Mouse (Mus musculus) thymus, postnatal 0 days (tissue): ENCODE measurements around the gene Garnl3. TPM values are rescaled to one million over a fixed set of nuclear protein-coding genes. Genes with fewer than 3 reads are reported as not detected.
A peak's percentile ranks its signal among the peaks of the same experiment; 100 is the strongest.

Experiments
- DNase-seq: peaks from one replicate; pipeline ENCODE4 v3.0.0-alpha.2; 2015; ENCODE audit warnings: low spot score
- polyA plus RNA-seq: library from polyadenylated mRNA; unstranded; fragments of >200 nt; fragmentation: Nextera tagmentation; extraction: Ambion mirVana; gene quantifications from 2 replicates; pipeline ENCODE4 v1.2.1, GENCODE M21; 2015

Garnl3 gene
- polyA plus RNA-seq, 1 experiment from 2014 or later: 1.0 TPM

DNA sequence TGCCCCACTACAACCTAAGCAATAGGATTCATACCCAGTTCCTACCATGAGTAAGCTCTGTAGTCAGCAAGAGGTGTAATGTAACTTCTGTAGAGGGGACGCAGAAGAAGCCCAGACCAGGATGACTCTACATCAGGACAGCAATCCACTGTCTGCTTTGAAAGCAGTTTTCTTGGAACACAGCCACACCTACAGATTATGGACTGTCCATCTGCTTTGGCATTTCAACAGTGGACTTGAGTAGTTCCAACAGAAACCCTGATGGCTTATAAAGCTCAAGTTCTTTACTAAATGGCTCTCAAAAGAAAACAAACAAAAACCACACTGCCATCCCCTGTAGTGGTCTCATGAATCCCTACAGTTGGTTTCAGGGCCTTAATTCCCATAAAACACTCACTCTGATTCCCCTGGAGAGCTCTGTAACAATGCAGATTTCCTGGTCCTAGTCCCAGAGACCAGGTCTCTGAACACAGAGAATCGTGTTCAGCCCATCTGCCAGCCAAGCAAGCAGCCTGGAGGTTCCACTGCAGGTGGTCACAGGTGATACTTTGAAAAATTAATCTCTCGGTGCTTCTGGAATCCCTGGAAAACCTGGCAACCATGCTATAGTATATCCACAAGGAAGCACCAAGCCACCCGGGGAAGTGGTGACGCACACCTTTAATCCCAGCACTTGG, 42.0 kb downstream of the Garnl3 start:
- no peak for DNase-seq

DNA sequence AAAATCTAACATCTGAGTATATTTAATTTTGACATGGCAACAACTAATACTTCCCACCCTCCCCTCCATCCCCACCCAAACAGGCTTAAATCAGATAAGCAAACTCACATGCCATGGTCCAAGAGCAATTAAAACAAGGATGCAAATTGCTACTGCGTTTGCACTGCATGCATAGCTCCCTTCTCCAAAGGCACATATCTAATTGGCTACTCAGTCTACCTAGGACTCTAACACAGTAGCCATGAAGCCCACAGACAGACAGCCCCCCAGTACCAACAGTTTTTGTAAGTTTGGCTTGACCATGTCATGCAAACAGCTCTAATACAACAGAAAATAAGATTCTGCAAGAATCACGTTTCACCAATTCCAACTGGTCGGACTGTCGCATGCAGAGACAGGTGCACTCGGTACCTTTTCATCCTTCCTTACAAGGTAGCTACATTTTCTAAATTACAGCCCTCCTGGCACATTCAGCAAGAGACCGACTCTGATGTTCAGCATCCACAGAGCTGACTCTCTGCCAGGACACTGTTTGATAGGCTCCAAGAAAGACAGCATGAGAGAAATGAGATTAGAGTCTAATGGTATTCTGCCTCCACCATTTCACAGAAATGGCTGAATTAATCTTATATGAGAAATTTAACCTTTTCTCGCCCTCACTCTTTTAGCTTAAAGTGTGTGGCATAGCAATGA, 44.6 kb downstream of the Garnl3 start:
- no peak for DNase-seq

DNA sequence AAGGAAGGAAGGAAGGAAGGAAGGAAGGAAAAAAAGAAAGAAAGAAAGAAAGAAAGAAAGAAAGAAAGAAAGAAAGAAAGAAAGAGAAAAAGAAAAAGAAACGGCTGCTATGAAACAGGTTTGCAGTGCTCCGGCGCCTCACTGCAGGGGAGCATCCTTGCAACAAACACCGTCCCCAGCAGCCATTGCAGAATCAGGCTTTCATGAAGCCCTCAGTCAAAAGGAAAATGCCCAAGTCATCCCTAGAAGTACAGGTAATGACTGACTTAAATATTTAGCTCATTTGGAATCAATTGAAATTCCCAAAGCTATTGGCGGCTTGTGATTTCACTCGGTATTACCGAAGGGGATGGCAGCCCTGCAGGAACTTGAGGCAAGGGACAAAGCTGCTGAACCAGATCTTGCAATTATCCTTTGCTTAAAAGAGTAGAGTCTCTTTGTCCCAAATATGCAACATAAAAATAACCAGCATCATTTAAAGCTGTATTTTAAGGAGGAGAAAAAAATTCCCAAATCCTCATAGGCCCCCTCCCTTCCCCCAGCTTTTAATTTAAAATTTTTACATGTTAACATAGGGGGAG, 45.3 kb downstream of the Garnl3 start:
- no peak for DNase-seq

DNA sequence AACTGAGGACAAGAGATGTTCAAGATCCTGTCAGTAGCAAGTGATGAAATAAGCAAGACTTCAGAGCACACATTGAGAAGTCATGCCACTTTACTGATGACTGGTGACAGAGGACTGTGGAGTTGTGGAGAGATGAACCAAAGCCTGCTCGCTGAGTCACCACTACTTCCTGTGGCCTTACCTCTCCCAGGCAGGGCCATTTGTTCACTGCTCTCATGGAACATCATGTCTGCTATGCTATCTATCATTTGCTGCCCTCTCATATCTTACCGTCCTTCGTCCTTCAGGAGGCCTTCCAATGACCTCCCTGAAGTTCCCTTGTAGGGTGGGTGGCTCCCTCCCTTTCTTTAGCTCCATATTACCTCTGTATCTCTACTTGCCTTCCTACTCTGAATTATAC, 47.2 kb downstream of the Garnl3 start:
- DNase-seq: no peak

DNA sequence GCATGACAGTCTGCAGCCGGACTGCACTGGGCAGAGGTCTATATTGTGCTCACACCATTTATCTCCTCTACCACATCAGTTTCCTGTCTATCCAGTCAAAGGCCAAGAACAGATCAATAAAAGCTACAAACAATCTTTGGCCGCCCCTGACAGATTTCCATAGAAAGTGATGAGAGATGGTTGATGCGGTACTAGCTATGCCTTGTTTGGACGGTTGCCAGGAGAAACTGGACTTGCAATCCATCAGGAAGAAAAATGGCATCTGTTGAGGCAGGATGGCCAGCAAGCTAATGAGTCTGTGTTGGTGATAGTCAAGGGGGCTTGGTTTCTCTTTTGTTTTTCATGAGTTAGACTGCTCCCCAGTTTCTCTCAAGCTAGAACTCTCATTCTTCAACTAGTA, 51.3 kb downstream of the Garnl3 start:
- no peak for DNase-seq

DNA sequence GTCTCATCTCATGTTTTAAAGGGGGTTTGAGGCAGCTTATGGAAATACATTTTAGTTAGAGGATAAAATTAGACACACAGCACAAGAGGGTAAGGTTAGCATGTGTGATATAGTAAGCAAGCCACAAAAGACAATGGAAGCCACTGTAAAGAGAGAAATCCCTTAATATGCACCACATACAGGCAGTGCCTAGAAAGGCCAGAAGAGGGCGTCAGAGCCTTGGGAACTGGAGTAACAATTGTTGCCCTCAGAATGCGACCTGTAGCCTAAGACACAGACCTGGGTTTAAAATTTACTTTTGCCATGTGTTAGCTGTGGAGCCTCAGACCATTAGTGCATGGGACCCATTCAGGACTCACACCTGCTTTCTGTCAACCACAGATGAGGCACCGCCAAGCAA, 54.2 kb downstream of the Garnl3 start:
- peak; percentile 30 for DNase-seq

DNA sequence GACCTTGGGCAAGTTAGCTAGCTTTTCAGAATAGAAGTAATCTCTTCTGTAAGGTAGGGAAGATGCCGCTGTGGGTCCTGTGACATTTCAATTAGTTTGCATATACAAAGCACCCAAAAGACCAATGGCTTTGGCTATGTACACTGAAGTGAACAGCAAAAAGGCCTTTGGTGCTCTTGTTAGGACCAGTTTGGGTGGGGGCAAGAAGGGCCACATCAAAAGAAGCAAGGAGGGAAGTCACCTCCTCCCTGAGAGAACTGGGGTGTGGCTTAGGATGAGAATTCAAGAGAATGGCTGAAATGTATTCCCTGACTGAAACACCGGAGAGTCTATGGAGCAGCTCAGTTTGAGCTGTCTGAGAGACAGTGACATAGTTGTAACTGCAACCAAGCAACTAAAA, 56.5 kb downstream of the Garnl3 start:
- DNase-seq: no peak

DNA sequence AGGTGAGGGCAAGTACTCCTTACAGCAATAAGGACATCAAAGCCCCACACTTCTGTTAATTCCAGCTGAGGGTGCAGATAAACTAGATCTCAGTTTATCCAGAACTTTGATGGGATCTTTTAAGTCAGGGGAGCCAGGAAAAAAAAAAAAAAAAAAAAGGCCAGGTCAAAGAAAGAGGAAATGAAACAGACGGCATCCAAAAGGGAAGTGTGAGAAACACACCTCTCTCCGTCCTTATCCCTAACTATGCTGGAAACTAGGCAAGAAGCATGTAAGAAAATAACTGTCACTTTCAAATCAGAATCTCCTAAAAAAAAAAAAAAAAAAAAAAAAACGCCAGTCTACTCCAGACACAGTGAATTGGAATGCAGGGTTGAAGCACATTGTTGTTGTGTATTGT, 57.3 kb downstream of the Garnl3 start:
- no peak for DNase-seq

DNA sequence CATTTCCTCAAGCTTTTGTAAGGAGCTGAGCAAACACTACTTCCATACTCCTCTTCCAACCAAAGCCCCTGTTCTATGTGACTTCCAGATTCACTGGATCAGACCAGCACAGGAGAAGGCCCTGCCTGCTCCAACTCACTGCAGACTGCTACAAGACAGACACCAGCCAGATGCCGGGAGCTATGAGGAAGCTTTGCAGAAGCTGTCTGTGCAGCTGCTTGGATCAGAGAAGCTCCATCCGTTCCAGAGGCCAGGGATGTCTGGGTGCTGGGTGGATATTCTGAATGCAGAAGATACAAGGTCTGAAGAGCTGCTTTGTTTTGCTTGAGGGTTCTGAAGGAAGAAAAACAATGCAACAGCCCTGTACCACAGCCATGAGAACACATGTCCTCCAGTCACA, 59.1 kb downstream of the Garnl3 start:
- DNase-seq: no peak

DNA sequence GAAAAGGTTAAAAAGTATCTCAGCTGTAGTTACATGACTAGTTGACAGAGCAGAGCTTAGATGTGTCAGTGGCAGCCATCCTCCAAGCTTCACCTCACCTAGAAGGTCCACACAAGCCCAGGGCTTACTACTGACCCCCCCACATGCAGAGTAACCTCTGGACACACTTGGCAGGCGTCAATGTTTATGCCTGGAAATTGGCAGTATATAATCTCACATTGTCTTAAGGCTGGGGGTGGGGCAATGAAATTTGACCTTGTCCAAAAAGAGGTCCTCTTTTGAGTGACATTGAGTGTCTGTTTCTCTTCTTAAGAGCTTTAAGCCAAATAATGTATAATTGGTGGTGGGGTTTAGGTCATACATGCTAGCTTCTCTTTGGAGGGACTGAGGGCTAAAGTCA, 65.8 kb downstream of the Garnl3 start:
- DNase-seq: no peak

DNA sequence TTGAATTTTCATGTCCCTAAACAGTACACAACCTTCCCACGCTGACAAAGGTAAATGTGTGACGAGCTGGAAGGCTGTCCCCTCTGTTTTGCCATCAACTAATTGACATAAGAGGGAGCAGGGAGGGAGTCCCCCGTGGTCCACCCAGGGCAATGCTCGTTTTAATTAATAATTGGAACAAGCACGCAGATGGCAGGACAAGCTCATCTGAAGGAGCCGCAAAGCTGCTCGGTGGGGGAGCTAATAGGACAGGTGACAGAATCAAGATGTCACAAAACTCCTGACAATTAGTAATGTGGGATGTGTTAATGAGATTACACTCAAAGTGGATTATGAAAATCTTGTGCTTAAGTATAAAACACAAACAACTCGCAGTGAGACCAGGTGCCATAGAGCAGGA, 68.7 kb downstream of the Garnl3 start:
- DNase-seq: no peak

DNA sequence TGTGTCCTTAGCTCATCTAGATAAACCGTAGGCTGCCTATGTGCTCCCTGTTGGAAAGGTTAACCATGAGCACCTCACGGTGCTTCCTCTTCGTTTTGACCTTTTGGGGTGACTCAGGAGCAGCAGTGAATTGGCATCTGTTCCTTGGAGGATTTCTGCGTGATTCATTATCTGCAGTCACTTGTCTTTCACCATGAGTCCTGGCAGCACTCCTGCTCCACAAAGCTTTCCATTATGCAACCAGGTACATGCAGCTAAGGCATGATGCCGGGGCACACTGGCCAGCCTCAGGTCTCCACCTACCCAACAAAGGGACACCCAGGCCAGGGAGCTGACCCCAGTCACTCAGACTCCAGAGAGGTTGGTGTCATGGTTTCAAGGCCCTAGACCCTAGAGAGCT, 72.5 kb downstream of the Garnl3 start:
- DNase-seq: no peak

DNA sequence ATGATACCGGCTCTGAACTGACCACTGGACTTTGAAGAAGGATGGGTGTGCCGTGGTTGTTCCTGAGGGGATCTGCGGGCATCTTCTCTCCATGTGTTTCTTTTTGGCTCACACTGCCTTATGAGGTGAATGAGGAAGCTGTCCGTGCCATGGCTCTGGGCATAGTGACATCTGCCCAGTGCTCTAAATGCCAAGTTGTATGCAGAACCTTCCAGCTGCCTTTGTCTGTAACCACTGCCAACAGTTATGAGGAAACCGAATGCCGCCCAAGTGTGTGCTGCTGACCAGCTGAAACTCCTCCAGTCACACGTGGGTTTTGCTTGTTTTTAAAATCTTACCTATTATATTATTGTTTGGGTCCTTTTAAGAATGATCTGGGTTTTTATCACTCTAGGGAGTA, 73.9 kb downstream of the Garnl3 start:
- DNase-seq: no peak

DNA sequence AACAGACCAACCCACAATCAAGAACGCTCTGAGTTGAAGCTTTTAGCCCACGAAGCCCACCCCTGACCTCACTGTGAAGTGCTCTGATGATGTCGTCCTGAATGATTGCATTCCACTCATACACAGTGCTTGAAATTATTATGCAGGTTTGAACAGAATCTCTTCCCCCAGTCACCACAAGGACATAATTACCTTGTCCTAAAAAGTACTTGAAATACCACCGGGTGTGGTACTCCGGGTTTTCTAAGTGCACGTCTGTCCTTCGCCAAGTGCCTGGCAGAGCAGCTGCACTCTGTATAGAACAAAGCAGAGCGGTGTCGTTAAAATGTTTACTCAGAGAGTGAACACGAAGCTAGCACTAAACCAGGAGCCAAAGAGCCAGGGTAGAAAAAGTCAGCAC, 77.5 kb downstream of the Garnl3 start:
- DNase-seq: no peak

DNA sequence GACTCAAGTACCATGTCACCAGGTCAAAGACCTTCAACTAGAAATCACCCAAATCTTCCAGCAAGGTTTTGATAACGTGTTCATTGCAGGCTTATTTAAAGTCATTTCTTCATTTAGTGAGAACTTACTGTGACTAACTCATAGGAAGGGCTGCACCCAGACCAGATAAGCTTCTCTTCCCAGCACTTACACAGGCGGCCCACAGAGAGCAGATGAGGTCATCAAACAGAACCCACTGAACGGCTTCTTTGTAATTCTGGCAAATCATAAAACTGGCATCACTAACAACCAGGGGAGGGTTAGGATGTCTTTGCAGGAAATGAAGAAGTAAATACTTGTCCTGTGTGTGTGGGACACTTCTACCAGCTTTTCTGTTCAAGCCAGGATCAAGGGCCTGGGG, 84.1 kb downstream of the Garnl3 start:
- no peak for DNase-seq

DNA sequence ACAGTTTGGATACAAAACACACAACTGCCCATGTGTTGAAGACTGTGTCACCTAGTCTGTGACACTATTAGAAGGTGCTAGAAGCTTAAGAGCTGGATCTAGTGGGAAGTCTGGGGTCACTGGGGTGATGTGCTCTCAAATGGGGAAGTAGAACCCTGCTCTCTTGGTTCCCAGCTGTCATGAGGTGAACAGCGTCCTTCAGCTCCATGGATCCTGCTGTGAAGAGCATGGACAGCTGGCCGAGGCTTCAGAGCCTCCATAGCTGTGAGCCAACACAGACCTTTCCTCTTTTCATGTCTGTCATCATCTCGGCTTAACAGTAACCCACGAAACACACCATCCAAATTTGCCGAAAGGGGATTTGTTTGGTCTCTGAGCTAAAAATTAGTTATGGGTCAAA, 84.5 kb downstream of the Garnl3 start:
- DNase-seq: no peak

DNA sequence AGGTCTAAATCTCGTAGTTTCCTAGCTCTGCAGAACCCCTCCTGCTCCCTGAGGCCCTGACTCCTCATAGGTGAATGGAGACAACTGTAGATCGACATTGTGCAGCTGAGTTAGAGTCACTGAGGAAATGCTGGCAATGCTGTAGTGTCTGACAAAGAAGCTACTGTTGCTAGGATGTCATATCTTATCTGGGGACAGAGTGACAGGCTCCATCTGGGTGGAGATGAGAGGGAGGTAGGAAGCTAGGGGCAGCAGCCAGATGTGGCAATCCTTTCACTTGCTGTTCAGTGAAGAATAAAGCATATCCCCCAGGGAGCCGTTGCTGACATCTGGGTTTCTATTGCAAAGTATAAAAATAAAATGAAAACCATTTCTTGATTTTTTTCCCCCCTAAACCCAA, 85.6 kb downstream of the Garnl3 start:
- no peak for DNase-seq

DNA sequence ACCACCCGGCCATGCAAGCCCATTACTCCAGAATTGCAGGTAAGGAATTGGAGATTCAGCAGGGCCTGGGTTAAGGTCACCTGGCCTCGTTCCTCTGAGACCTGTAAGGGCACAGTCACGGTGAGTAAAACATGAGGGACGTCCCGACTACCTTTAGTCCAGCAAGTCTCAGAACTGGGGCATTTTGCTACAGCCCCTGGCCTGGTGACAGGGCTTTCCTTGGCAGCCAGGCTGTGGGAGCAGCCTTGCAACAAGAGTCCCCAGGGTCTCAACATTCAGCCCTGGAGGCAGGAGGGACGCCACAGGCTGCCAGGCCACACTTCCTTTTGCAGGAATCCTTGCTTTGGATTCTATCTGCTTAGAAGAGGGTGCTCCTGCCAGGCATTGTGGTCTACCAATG, 88.7 kb downstream of the Garnl3 start:
- no peak for DNase-seq

DNA sequence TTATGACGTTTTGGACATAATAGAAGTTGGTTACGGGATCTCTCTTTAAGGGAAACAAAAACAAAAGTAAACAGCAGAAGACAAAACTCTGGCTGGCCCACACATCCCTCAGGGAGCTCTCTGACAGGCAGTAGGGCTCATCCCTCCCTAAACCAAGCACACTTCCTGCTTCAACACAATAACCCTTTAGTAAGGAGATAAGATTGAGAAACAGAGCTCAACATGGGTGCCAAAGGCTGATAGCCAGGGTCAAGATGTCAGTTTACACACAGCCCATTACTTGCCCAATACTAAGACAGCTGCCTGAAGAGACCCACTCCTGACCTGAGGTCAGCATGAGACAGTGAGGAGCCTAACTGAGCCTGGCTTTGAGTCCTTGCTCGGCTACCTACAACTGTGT, 89.9 kb downstream of the Garnl3 start:
- no peak for DNase-seq

DNA sequence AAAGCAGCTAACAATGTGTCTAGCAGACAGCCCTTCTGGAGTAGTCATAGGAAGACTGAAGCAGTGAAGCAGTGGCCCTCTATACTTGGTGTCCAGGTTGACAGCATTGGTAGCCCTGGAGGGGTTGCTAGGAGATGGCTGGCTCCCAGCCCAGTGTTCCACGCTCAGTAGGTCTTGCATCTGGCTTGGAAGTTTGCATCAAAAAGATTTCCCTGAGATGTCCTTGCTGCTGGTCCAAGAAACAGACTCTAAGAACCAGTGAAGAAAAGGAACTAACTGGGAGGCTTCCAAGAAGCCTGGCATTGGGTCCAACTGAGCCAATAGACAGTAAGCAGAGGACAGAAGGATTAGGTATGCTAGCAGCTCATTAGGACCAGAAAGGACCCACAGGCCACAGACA, 94.0 kb downstream of the Garnl3 start:
- DNase-seq: no peak

DNA sequence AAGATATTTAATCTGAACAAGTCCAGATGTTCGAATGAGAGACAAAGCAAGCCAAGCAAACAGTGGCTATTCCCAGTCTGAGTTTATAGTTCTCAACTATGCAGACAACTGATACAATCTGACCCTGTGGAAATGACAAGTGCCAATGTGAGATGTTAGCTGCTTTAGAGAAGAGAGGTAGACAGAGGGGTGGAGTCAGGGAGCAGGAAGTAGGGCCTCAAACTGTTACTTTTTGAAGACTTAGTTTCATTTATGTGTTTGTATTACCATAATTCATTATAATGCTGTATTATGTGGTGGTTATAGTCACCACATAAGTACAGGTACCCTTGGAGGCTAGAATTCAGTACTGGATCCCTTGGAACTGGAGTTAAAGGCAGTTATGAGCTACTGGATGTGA, 96.2 kb downstream of the Garnl3 start:
- DNase-seq: peak; percentile 57

DNA sequence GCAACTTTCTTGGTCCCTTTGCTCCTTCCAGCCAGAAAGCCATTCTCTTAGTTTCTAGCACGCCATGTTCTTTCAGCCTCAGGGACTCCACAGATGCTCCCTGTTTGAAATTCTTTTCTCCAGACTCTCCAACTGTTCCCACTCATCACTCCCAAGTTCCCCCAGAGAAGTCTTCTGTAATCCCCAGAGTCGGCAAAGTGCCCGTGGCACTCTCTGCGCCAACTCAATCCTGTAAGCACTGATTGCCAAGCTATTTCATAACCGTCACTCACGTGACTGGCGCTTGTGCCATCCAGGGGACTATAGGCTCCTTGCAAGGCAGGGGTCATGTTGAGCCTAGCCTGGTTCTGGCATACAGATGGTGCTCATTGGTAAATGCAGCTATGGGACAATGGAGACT, 98.2 kb downstream of the Garnl3 start:
- no peak for DNase-seq

DNA sequence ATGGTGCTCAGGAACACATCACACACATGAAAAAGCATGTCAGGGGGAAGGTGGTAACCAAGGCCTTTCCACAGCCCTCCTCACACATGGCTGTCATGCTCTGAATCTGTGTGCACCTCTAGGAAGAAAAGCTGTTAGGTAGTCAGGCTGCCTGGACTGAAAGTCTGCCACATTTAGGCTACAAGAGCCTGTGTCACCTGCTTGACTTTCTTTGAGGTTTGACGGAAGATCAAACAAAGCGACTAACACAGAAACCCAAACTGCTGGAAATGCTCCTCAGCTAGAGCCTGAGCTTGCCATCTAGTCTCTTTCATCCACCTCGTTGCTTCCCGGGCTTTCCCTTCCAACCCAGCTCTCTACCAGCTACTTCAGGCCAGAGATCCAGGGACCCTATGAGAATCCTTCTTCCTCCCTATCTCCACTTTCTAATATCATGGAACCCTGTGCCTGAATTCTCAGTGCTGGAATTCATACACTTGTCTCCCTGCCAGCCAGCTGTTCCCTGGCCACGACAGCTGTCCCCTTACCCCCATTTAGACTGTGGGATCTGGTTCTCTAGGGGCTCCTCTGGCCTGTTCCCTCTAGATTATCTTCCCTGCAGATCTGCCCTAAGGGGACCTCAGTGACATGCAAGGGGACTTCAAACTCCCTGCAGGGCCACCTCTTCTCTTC, 98.9 kb downstream of the Garnl3 start:
- peak; percentile 79 for DNase-seq
